Mouse (Mus musculus) cerebellum, postnatal 4 days (tissue): ENCODE measurements around the gene Gm20388.
A peak's percentile ranks its signal among the peaks of the same experiment; 100 is the strongest.

Source experiments
- DNase-seq, 2 experiments: peaks; one replicate each; pipeline ENCODE4 v3.0.0; 2022; ENCODE audit warnings: low spot score in 2 of 2, mixed read lengths in 1 of 2

Gm20388 gene

GRCm38 (mm10) chr8:122191054-122191376, 2280.4 kb downstream of the Gm20388 start:
- no peak for DNase-seq

- no peak for DNase-seq
These were observed 2282.1 kb downstream of the Gm20388 start for GRCm38 (mm10) chr8:122192771-122193170.

GRCm38 (mm10) chr8:122193521-122193920, 2282.9 kb downstream of the Gm20388 start:
- no peak for DNase-seq

GRCm38 (mm10) chr8:122194396-122194795, 2283.8 kb downstream of the Gm20388 start:
- DNase-seq: peak in 1 of 2 experiments; percentile 53

- no peak for DNase-seq
These were observed 2286.7 kb downstream of the Gm20388 start for GRCm38 (mm10) chr8:122197342-122197741.

GRCm38 (mm10) chr8:122198378-122199025, 2287.9 kb downstream of the Gm20388 start:
- no peak for DNase-seq

GRCm38 (mm10) chr8:122199191-122199590, 2288.6 kb downstream of the Gm20388 start:
- peak in 1 of 2 experiments; percentile 54 for DNase-seq

GRCm38 (mm10) chr8:122199841-122200240, 2289.2 kb downstream of the Gm20388 start:
- DNase-seq: peak in 1 of 2 experiments; percentile 36

- DNase-seq: no peak
These were observed 2300.9 kb downstream of the Gm20388 start for GRCm38 (mm10) chr8:122211591-122211990.

- no peak for DNase-seq
These were observed 2305.0 kb downstream of the Gm20388 start for GRCm38 (mm10) chr8:122215630-122216029.

- no peak for DNase-seq
These were observed 2305.8 kb downstream of the Gm20388 start for GRCm38 (mm10) chr8:122216433-122216832.

- no peak for DNase-seq
These were observed 2307.0 kb downstream of the Gm20388 start for GRCm38 (mm10) chr8:122217456-122218177.

GRCm38 (mm10) chr8:122223976-122224649, 2313.5 kb downstream of the Gm20388 start:
- peak in 1 of 2 experiments; percentile 37 for DNase-seq

GRCm38 (mm10) chr8:122224650-122225022, 2314.0 kb downstream of the Gm20388 start:
- DNase-seq: peak in 1 of 2 experiments; percentile 42

GRCm38 (mm10) chr8:122225446-122225845, 2314.8 kb downstream of the Gm20388 start:
- no peak for DNase-seq

- DNase-seq: no peak
These were observed 2316.7 kb downstream of the Gm20388 start for GRCm38 (mm10) chr8:122227345-122227744.

- no peak for DNase-seq
These were observed 2318.3 kb downstream of the Gm20388 start for GRCm38 (mm10) chr8:122228792-122229575.

GRCm38 (mm10) chr8:122229819-122230711, 2319.4 kb downstream of the Gm20388 start:
- DNase-seq: peak in 1 of 2 experiments; percentile 35

GRCm38 (mm10) chr8:122230712-122231337, 2320.2 kb downstream of the Gm20388 start:
- peak; percentile 57 to 77 for DNase-seq

GRCm38 (mm10) chr8:122234055-122234454, 2323.4 kb downstream of the Gm20388 start:
- DNase-seq: peak in 1 of 2 experiments; percentile 62
